Mouse (Mus musculus) liver, embryonic 11.5 days (tissue): ENCODE data around the gene Dnajc9. TPM values are rescaled to one million over a fixed set of nuclear protein-coding genes. Genes with fewer than 3 reads are reported as not detected.

Source experiments
- ATAC-seq: fragments of 200-750 bp; cut with Nextera tagmentation; replicated peaks from 2 replicates; pipeline ENCODE4 v1.8.0; 2017; ENCODE audit warnings: moderate number of reproducible peaks, mild to moderate bottlenecking, moderate TSS enrichment, moderate library complexity; ENCODE audit not compliant: low FRiP score
- DNase-seq: peaks from one replicate; pipeline ENCODE4 v3.0.0-alpha.2; 2017; ENCODE audit warnings: low spot score
- H3K27ac ChIP-seq: fragments of 300-500 bp; sonication (generic); 2 replicates; pipeline ENCODE4 v1.5.1; 2014; ENCODE audit warnings: mild to moderate bottlenecking, low read depth, low read length, control low read depth
- H3K27me3 ChIP-seq: fragments of 300-500 bp; sonication (generic); replicated peaks from 2 replicates; pipeline ENCODE4 v1.6.1; 2014; ENCODE audit warnings: low read length, mixed read lengths; ENCODE audit not compliant: control insufficient read depth, insufficient read depth
- H3K36me3 ChIP-seq: fragments of 300-500 bp; sonication (generic); 2 replicates; pipeline ENCODE4 v1.6.1; 2014; ENCODE audit warnings: mild to moderate bottlenecking, low read length, moderate library complexity, mixed read lengths; ENCODE audit not compliant: control insufficient read depth, insufficient read depth
- H3K4me1 ChIP-seq: fragments of 300-500 bp; sonication (generic); replicated peaks from 2 replicates; pipeline ENCODE4 v1.6.1; 2014; ENCODE audit warnings: low read length, mixed read lengths; ENCODE audit not compliant: control insufficient read depth, insufficient read depth
- H3K4me2 ChIP-seq: fragments of 300-500 bp; sonication (generic); 2 replicates; pipeline ENCODE4 v1.6.1; 2014; ENCODE audit warnings: mild to moderate bottlenecking, control low read depth, moderate library complexity
- H3K4me3 ChIP-seq: fragments of 300-500 bp; sonication (generic); 2 replicates; pipeline ENCODE4 v1.5.1; 2014; ENCODE audit warnings: low read depth, low read length, control low read depth
- H3K9ac ChIP-seq: fragments of 300-500 bp; sonication (generic); 2 replicates; pipeline ENCODE4 v1.6.1; 2014; ENCODE audit warnings: low read depth, low read length, control low read depth
- H3K9me3 ChIP-seq: fragments of 300-500 bp; sonication (generic); 2 replicates; pipeline ENCODE4 v1.6.1; 2016; ENCODE audit warnings: low read length, inconsistent platforms, mixed read lengths; ENCODE audit not compliant: control insufficient read depth
- WGBS: fragments of 180-500 bp; shearing (Covaris S2); extraction: QIAGEN DNeasy Blood & Tissue Kit; methylation state at CpG from one replicate; pipeline ENCODE4 v1.1.7; 2014; 5-methylcytosine and 5-hydroxymethylcytosine counted together
- polyA plus RNA-seq: library from polyadenylated mRNA; unstranded; fragments of >200 nt; fragmentation: Nextera tagmentation; extraction: Ambion mirVana; gene quantifications from 2 replicates; pipeline ENCODE4 v1.2.1, GENCODE M21; 2014

Dnajc9 gene
- polyA plus RNA-seq, 1 experiment from 2014 or later, result 174 TPM

GRCm38 (mm10) chr14:20340866-20341265, 47.8 kb downstream of the Dnajc9 start:
- Histone ChIP-seq H3K4me3 (no peak overlapping the region), H3K27ac (no peak overlapping the region), H3K27me3 (no peaks in the 10 kb centered on the region), H3K4me1 (no peaks in the 10 kb centered on the region), H3K4me2 (peak overlapping the region; percentile 34; the same call in 1 of the 2 replicates), H3K9me3 (no peaks in the 10 kb centered on the region), H3K36me3 (peaks cover 30% of the 10 kb centered on the region), H3K9ac (no peak overlapping the region)
- ATAC-seq (no peak), DNase-seq (no peak)
- 70% methylated on average over 7 of the region's 7 CpGs for WGBS

- Histone ChIP-seq H3K4me2 (no peak overlapping the region), H3K4me1 (no peaks in the 10 kb centered on the region), H3K9me3 (no peaks in the 10 kb centered on the region), H3K27ac (no peak overlapping the region), H3K4me3 (no peak overlapping the region), H3K27me3 (no peaks in the 10 kb centered on the region), H3K9ac (no peak overlapping the region), H3K36me3 (peaks cover 32% of the 10 kb centered on the region)
- 83% methylated on average over 8 of the region's 8 CpGs for WGBS
- DNase-seq (no peak), ATAC-seq (0 out of 2 replicates have a peak, but pooled peaks have one; percentile 47)
Observed at GRCm38 (mm10) chr14:20340149-20340548, 48.6 kb downstream of the Dnajc9 start.

GRCm38 (mm10) chr14:20339415-20339814, 49.3 kb downstream of the Dnajc9 start:
- Histone ChIP-seq H3K36me3 (peaks cover 35% of the 10 kb centered on the region), H3K9me3 (no peaks in the 10 kb centered on the region), H3K27ac (no peak overlapping the region), H3K4me2 (no peak overlapping the region), H3K9ac (no peak overlapping the region), H3K4me3 (no peak overlapping the region), H3K27me3 (no peaks in the 10 kb centered on the region), H3K4me1 (no peaks in the 10 kb centered on the region)
- WGBS, result 95% methylated on average over 5 of the region's 5 CpGs
- ATAC-seq, result no peak
- DNase-seq, result no peak

Other genes starting within 250 kb of the Dnajc9 start
- gene Kcnk5, start 207.1 kb downstream of the Dnajc9 start, polyA plus RNA-seq, result 9.6 and 10.1 TPM in 2 replicates
- 1.9 and 2.2 TPM in 2 replicates for gene Kcnk16, start 119.7 kb downstream of the Dnajc9 start, polyA plus RNA-seq
- gene Nudt13, start 94.2 kb downstream of the Dnajc9 start, polyA plus RNA-seq, result 10.0 and 12.2 TPM in 2 replicates
- gene Ecd, start 40.8 kb downstream of the Dnajc9 start, polyA plus RNA-seq, result 76.1 and 80.5 TPM in 2 replicates
- 22.6 and 24.2 TPM in 2 replicates for gene Fam149b, start 40.7 kb downstream of the Dnajc9 start, polyA plus RNA-seq
- 116 and 119 TPM in 2 replicates for gene Mrps16, start 4.7 kb upstream of the Dnajc9 start, polyA plus RNA-seq
- gene Cfap70, start 63.3 kb upstream of the Dnajc9 start, polyA plus RNA-seq, result 0.17 TPM in 1 of 2 replicates, not detected in the other
- 52.8 and 56.5 TPM in 2 replicates for gene Anxa7, start 91.2 kb upstream of the Dnajc9 start, polyA plus RNA-seq
- gene Mss51, start 108.0 kb upstream of the Dnajc9 start, polyA plus RNA-seq, result 0.86 and 1.2 TPM in 2 replicates
- gene Ppp3cb, start 157.7 kb upstream of the Dnajc9 start, polyA plus RNA-seq, result 41.9 and 42.0 TPM in 2 replicates